Mouse (Mus musculus): ENCODE data around the gene Olfr1143.

- TF ChIP-seq POLR2AphosphoS5 (IDR thresholded peaks at IDR 0.05; ENCODE audit: insufficient replicate concordance, low read depth, low read length) (no peak), CTCF (IDR thresholded peaks at IDR 0.05; ENCODE audit: low read depth, low read length) (no peak)
Measured at GRCm38 (mm10) chr2:87753891-87754290, 46.5 kb upstream of the Olfr1143 start, which contains the start of gene Olfr1141.
